Mouse (Mus musculus): ENCODE data around the gene Plscr5.

The Plscr5 gene

GRCm38 (mm10) chr9:92226795-92227194 lies 34.1 kb downstream of the Plscr5 start:
- no peak for DNase-seq (ENCODE audit: low read depth, low spot score)

GRCm38 (mm10) chr9:92228867-92229832 lies 36.4 kb downstream of the Plscr5 start:
- DNase-seq (ENCODE audit: low read depth, low spot score): no peak

- DNase-seq (ENCODE audit: low read depth, low spot score): no peak
Measured at GRCm38 (mm10) chr9:92229833-92230205, 37.1 kb downstream of the Plscr5 start.

- DNase-seq (ENCODE audit: low read depth, low spot score): no peak
Measured at GRCm38 (mm10) chr9:92234901-92235458, 42.2 kb downstream of the Plscr5 start.

- no peak for DNase-seq (ENCODE audit: low read depth, low spot score)
Measured at GRCm38 (mm10) chr9:92248773-92249446, 56.2 kb downstream of the Plscr5 start.

- DNase-seq (ENCODE audit: low read depth, low spot score): no peak
Measured at GRCm38 (mm10) chr9:92249447-92249852, 56.7 kb downstream of the Plscr5 start, which contains the start of gene Plscr1. Gene Plscr1 (plus strand): TSS chr9:92249750.

- no peak for DNase-seq (ENCODE audit: low read depth, low spot score)
Measured at GRCm38 (mm10) chr9:92249987-92250772, 57.4 kb downstream of the Plscr5 start.

GRCm38 (mm10) chr9:92252718-92253117 lies 60.0 kb downstream of the Plscr5 start:
- DNase-seq (ENCODE audit: low read depth, low spot score): no peak

- no peak for DNase-seq (ENCODE audit: low read depth, low spot score)
Measured at GRCm38 (mm10) chr9:92253585-92254321, 61.0 kb downstream of the Plscr5 start.

All from A20 (cell line).